Mouse (Mus musculus) embryonic facial prominence, embryonic 11.5 days (tissue): ENCODE measurements around the gene Ppig. TPM values are rescaled to one million over a fixed set of nuclear protein-coding genes. Genes with fewer than 3 reads are reported as not detected.

Experiments
- ATAC-seq: fragments of 200-750 bp; cut with Nextera tagmentation; replicated peaks from 2 replicates; pipeline ENCODE4 v1.8.0; 2017; ENCODE audit warnings: low read depth; ENCODE audit not compliant: insufficient number of reproducible peaks, low FRiP score, low TSS enrichment
- DNase-seq: peaks from one replicate; pipeline ENCODE4 v3.0.0-alpha.2; 2015; ENCODE audit warnings: low spot score
- H3K27ac ChIP-seq: fragments of 300-500 bp; sonication (generic); replicated peaks from 2 replicates; pipeline ENCODE4 v1.5.1; 2014; ENCODE audit warnings: mild to moderate bottlenecking, low read depth, low read length, control low read depth
- H3K27me3 ChIP-seq: fragments of 300-500 bp; sonication (generic); 2 replicates; pipeline ENCODE4 v1.6.1; 2014; ENCODE audit warnings: mild to moderate bottlenecking, low read length, moderate library complexity, mixed read lengths; ENCODE audit not compliant: control insufficient read depth, insufficient read depth
- H3K36me3 ChIP-seq: fragments of 300-500 bp; sonication (generic); replicated peaks from 2 replicates; pipeline ENCODE4 v1.6.1; 2014; ENCODE audit warnings: low read depth, mild to moderate bottlenecking, low read length, moderate library complexity, mixed read lengths; ENCODE audit not compliant: control insufficient read depth, insufficient read depth
- H3K4me1 ChIP-seq: fragments of 300-500 bp; sonication (generic); 2 replicates; pipeline ENCODE4 v1.6.1; 2014; ENCODE audit warnings: low read length, mixed read lengths; ENCODE audit not compliant: control insufficient read depth, insufficient read depth
- H3K4me2 ChIP-seq: fragments of 300-500 bp; sonication (generic); 2 replicates; pipeline ENCODE4 v1.6.1; 2014; ENCODE audit warnings: low read depth, mild to moderate bottlenecking, control low read depth, low read length, moderate library complexity
- H3K4me3 ChIP-seq: fragments of 300-500 bp; sonication (generic); 2 replicates; pipeline ENCODE4 v1.5.1; 2014; ENCODE audit warnings: low read depth, low read length, control low read depth
- H3K9ac ChIP-seq: fragments of 300-500 bp; sonication (generic); replicated peaks from 2 replicates; pipeline ENCODE4 v1.6.1; 2014; ENCODE audit warnings: mild to moderate bottlenecking, control low read depth, low read length
- H3K9me3 ChIP-seq: fragments of 300-500 bp; sonication (generic); replicated peaks from 2 replicates; pipeline ENCODE4 v1.6.1; 2016; ENCODE audit warnings: mild to moderate bottlenecking, low read length, inconsistent platforms, mixed read lengths; ENCODE audit not compliant: control insufficient read depth
- WGBS: fragments of 180-500 bp; shearing (Covaris S2); extraction: QIAGEN DNeasy Blood & Tissue Kit; methylation state at CpG from one replicate; pipeline ENCODE4 v1.1.7; 2014; 5-methylcytosine and 5-hydroxymethylcytosine counted together
- polyA plus RNA-seq: library from polyadenylated mRNA; unstranded; fragments of >200 nt; fragmentation: Nextera tagmentation; extraction: Ambion mirVana; gene quantifications from 2 replicates; pipeline ENCODE4 v1.2.1, GENCODE M21; 2014

The Ppig gene
- polyA plus RNA-seq, 1 experiment from 2014 or later: 178 TPM

- Histone ChIP-seq H3K4me3 (no peak overlapping the region), H3K9me3 (no peaks in the 10 kb centered on the region), H3K4me1 (no peaks in the 10 kb centered on the region), H3K36me3 (no peaks in the 10 kb centered on the region), H3K27me3 (no peaks in the 10 kb centered on the region), H3K4me2 (no peak overlapping the region), H3K9ac (no peak overlapping the region), H3K27ac (no peak overlapping the region)
- ATAC-seq (no peak), DNase-seq (no peak)
- WGBS: 89% methylated on average over 1 of the region's 1 CpGs
Measured at GRCm38 (mm10) chr2:69764716-69765115, 42.4 kb downstream of the Ppig start.

GRCm38 (mm10) chr2:69773331-69773730, 51.0 kb downstream of the Ppig start:
- no peaks in the 10 kb centered on the region for H3K9me3 ChIP-seq
- H3K9ac ChIP-seq: no peak overlapping the region
- H3K4me3 ChIP-seq: no peak overlapping the region
- H3K4me2 ChIP-seq: no peak overlapping the region
- H3K27ac ChIP-seq: no peak overlapping the region
- H3K4me1 ChIP-seq: no peaks in the 10 kb centered on the region
- 94% methylated on average over 3 of the region's 3 CpGs for WGBS
- H3K27me3 ChIP-seq: no peaks in the 10 kb centered on the region
- no peaks in the 10 kb centered on the region for H3K36me3 ChIP-seq
- no peak for DNase-seq
- no peak for ATAC-seq

GRCm38 (mm10) chr2:69777985-69778835, 55.9 kb downstream of the Ppig start:
- Histone ChIP-seq H3K4me3 (no peak overlapping the region), H3K27me3 (no peaks in the 10 kb centered on the region), H3K36me3 (no peaks in the 10 kb centered on the region), H3K9ac (no peak overlapping the region), H3K4me2 (no peak overlapping the region), H3K4me1 (no peaks in the 10 kb centered on the region), H3K27ac (no peak overlapping the region), H3K9me3 (no peaks in the 10 kb centered on the region)
- ATAC-seq: no peak
- DNase-seq: no peak
- WGBS: 74% methylated on average over 7 of the region's 7 CpGs

GRCm38 (mm10) chr2:69778836-69779177, 56.5 kb downstream of the Ppig start:
- no peak for ATAC-seq

GRCm38 (mm10) chr2:69788974-69789373, 66.6 kb downstream of the Ppig start:
- Histone ChIP-seq H3K9ac (peak overlapping the region; percentile 51), H3K4me2 (peak overlapping the region; percentile 63), H3K36me3 (no peaks in the 10 kb centered on the region), H3K27me3 (no peaks in the 10 kb centered on the region), H3K9me3 (no peaks in the 10 kb centered on the region), H3K4me3 (peak overlapping the region; percentile 56), H3K27ac (no peak overlapping the region), H3K4me1 (no peaks in the 10 kb centered on the region)
- WGBS: 31% methylated on average over 9 of the region's 9 CpGs
- DNase-seq (no peak), ATAC-seq (peak; percentile 39; the same call in 1 of the 2 replicates)

More at GRCm38 (mm10) chr2:69778836-69779177, 56.5 kb downstream of the Ppig start:
- Histone ChIP-seq H3K27me3 (no peaks in the 10 kb centered on the region), H3K27ac (no peak overlapping the region), H3K9ac (no peak overlapping the region), H3K4me3 (no peak overlapping the region), H3K9me3 (no peaks in the 10 kb centered on the region), H3K36me3 (no peaks in the 10 kb centered on the region), H3K4me2 (no peak overlapping the region), H3K4me1 (no peaks in the 10 kb centered on the region)
- WGBS: 44% methylated on average over 5 of the region's 5 CpGs
- DNase-seq: no peak

- Histone ChIP-seq H3K4me1 (no peaks in the 10 kb centered on the region), H3K27ac (peak within 1 kb of the TSS; percentile 54; the same call in 1 of the 2 replicates), H3K9me3 (no peaks in the 10 kb centered on the region), H3K4me2 (peak within 1 kb of the TSS; percentile 63), H3K4me3 (peak within 1 kb of the TSS; percentile 56), H3K9ac (peak within 1 kb of the TSS; percentile 70), H3K36me3 (no peaks in the 10 kb centered on the region), H3K27me3 (no peaks in the 10 kb centered on the region)
- 1% methylated on average over 48 of the region's 48 CpGs for WGBS
- peak; percentile 99 for DNase-seq
- ATAC-seq: peak; percentile 94
Measured at GRCm38 (mm10) chr2:69789429-69790069, 67.2 kb downstream of the Ppig start, which contains the start of the genes Ccdc173 and Phospho2. Gene Ccdc173 (minus strand): TSS chr2:69789575. Gene Phospho2 (plus strand): TSS chr2:69789623.

GRCm38 (mm10) chr2:69790285-69790684, 67.9 kb downstream of the Ppig start:
- DNase-seq (peak; percentile 90), ATAC-seq (no peak)
- Histone ChIP-seq H3K27ac (no peak overlapping the region), H3K4me1 (no peaks in the 10 kb centered on the region), H3K9me3 (no peaks in the 10 kb centered on the region), H3K27me3 (no peaks in the 10 kb centered on the region), H3K36me3 (no peaks in the 10 kb centered on the region), H3K4me3 (peak overlapping the region; percentile 56), H3K4me2 (peak overlapping the region; percentile 63), H3K9ac (no peak overlapping the region)
- 2% methylated on average over 10 of the region's 10 CpGs for WGBS

- Histone ChIP-seq H3K4me3 (no peak overlapping the region), H3K4me2 (no peak overlapping the region), H3K27ac (no peak overlapping the region), H3K27me3 (no peaks in the 10 kb centered on the region), H3K9me3 (no peaks in the 10 kb centered on the region), H3K36me3 (no peaks in the 10 kb centered on the region; the same call in 1 of the 2 replicates), H3K4me1 (no peaks in the 10 kb centered on the region), H3K9ac (no peak overlapping the region)
- WGBS: 66% methylated on average over 4 of the region's 4 CpGs
- ATAC-seq (no peak), DNase-seq (no peak)
Measured at GRCm38 (mm10) chr2:69790722-69791121, 68.4 kb downstream of the Ppig start.
